Mouse (Mus musculus) brain, embryonic 14.5 days (tissue): ENCODE measurements around the gene Sec63.

Experiments used
- CTCF ChIP-seq: fragments of 200-500 bp; IDR thresholded peaks from 2 replicates; pipeline ENCODE4 v1.5.1; 2012; ENCODE audit warnings: inconsistent platforms, mild to moderate bottlenecking, moderate library complexity, borderline replicate concordance; ENCODE audit not compliant: insufficient read depth, insufficient read length; ENCODE audit errors: extremely low read depth
- POLR2A ChIP-seq: fragments of 200-500 bp; IDR thresholded peaks from 2 replicates; pipeline ENCODE4 v1.6.1; 2012; ENCODE audit warnings: mild to moderate bottlenecking, inconsistent platforms, borderline replicate concordance; ENCODE audit not compliant: poor library complexity, insufficient read depth, insufficient read length, severe bottlenecking; ENCODE audit errors: extremely low read depth

DNA sequence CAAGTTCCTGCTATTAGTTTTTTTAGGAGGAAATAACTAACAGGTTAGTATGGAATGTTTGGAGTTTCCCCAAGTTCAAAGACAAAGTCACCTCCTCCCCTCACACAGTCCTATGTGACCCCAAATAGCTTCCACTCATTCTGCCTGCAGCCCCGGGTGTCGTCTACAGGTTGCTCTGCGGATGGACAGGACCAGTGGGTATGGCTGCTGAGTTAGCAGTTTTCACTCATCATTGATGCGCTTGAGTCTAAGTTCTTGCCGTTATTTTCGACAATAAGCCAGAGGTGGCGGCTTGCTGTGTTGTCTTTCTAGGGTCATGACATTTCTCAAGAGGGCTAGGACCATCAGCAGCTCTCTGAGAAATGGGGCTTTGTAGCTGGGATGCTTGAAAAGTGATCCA is 100.2 kb downstream of the Sec63 start:
- TF ChIP-seq CTCF, result no peak
- TF ChIP-seq POLR2A, result no peak
